Mouse (Mus musculus): ENCODE results near the gene Ncaph2.

The Ncaph2 gene

GRCm38 (mm10) chr15:89387127-89387526 lies 31.6 kb downstream of the Ncaph2 start:
- DNase-seq: no peak

- DNase-seq: no peak
Observed at GRCm38 (mm10) chr15:89390081-89390480, 34.6 kb downstream of the Ncaph2 start.

GRCm38 (mm10) chr15:89396883-89397282 lies 41.4 kb downstream of the Ncaph2 start:
- DNase-seq: peak; percentile 40

- DNase-seq: no peak
Observed at GRCm38 (mm10) chr15:89398146-89398545, 42.6 kb downstream of the Ncaph2 start.

GRCm38 (mm10) chr15:89399716-89400115 lies 44.2 kb downstream of the Ncaph2 start:
- no peak for DNase-seq

GRCm38 (mm10) chr15:89402471-89402870 lies 47.0 kb downstream of the Ncaph2 start:
- no peak for DNase-seq

- DNase-seq: no peak
Observed at GRCm38 (mm10) chr15:89404831-89405623, 49.5 kb downstream of the Ncaph2 start.

- no peak for DNase-seq
Observed at GRCm38 (mm10) chr15:89406691-89407090, 51.2 kb downstream of the Ncaph2 start.

GRCm38 (mm10) chr15:89410118-89410517 lies 54.6 kb downstream of the Ncaph2 start, which contains the start of gene Syce3:
Gene Syce3, minus strand, starts transcription at chr15:89410503.
- no peak for DNase-seq

GRCm38 (mm10) chr15:89415282-89415681 lies 59.8 kb downstream of the Ncaph2 start:
- no peak for DNase-seq

GRCm38 (mm10) chr15:89421938-89422337 lies 66.4 kb downstream of the Ncaph2 start:
- no peak for DNase-seq
